Mouse (Mus musculus): ENCODE data around the gene Traf1.

Traf1 gene

DNA sequence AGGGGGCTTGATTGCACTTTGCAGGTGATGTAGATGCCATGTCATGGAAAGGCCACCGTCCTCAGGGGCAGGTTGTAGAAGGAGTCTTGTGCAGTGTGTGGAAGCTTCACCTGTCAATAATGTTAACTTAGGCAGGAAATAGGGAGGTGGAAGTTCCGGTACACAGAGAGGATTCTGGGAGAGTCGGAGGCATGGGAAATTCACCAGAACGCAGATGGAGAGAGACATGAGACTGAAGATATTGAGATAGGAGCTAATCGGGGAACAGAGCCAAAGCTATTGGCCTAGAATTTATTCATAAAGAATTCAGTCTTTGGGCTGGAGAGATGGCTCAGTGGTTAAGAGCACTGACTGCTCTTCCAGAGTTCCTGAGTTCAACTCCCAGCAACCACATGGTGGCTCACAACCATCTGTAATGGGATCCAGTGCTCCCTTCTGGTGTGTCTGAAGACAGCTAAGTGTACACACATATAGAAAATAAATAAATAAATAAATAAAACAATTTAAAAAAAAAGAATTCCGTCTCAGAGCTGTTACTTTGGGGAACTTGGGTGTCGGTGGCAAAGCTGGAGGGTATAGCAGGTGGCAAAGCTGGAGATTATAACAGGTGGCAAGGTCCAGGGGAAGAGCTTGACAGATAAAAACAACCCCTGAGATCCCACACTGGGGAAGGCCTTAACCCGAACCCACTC is 4.8 kb upstream of the Traf1 start:
- WGBS: 89% methylated on average over 8 of the region's 8 CpGs

DNA sequence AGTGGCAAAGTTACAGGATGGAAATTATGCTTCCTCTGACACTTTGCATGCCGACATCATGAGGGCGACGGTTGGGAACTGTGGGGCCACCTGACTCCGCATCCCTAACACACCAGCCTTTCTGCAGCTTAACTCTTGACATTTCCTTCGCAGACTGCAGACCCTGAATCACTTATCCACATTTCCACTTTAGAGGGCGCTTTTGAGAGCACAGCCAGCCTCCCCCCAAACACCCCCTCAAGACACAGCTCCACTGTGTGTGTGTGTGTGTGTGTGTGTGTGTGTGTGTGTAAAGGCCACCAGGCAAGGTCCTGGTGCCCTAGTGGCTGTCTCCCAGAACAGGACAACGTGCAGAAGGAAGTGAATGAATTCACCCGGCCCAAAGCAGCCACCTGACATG is 4.2 kb upstream of the Traf1 start:
- WGBS: 69% methylated on average over 8 of the region's 8 CpGs

DNA sequence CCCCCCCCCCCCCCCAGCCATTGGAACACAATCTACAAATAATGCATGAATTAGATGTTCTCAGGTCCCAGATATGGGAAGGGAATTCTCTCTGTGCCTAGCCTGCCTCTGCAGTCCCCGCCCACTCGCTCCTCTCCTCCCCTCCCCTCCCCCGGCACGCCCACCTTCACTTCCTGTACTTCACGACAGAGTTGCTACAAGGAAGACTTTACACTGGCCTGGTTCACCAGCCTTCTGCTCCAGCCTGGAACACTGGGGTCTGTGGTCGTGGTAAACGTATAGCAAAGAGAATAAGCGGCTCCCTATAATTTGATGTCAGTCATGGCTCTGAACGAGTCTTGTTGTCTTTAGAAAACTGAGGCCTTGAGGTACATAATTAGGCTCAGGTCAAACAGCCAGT is 3.7 kb upstream of the Traf1 start:
- 51% methylated on average over 9 of the region's 9 CpGs for WGBS

- 75% methylated on average over 9 of the region's 9 CpGs for WGBS
Observed at GRCm38 (mm10) chr2:34964651-34965050, 3.1 kb upstream of the Traf1 start.

GRCm38 (mm10) chr2:34964230-34964629 is 2.7 kb upstream of the Traf1 start:
- 97% methylated on average over 6 of the region's 6 CpGs for WGBS

- 80% methylated on average over 13 of the region's 13 CpGs for WGBS
Observed at GRCm38 (mm10) chr2:34963371-34963956, 1.9 kb upstream of the Traf1 start.

DNA sequence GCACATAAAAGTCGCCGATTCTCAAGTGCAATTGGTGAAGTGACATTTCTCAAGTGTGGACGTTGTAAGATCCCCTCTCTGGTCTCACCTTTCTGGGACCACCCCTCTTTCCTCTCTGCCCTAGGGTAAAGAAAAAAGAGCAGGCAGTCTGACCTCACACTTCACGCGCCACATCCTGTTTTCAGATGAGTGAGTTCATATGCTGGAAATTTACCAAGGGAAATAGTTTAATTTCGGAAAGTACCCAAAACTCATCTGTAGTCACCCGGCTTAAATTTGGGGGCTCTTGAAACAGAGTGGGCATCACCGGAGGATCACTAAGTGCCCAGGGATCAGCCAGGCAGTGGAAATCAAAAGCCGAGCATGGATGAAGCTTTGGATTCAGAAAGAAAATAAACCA is 1.3 kb upstream of the Traf1 start:
- 86% methylated on average over 9 of the region's 9 CpGs for WGBS

- WGBS: 89% methylated on average over 2 of the region's 2 CpGs
Observed at GRCm38 (mm10) chr2:34962211-34962610, 639 bp upstream of the Traf1 start.

DNA sequence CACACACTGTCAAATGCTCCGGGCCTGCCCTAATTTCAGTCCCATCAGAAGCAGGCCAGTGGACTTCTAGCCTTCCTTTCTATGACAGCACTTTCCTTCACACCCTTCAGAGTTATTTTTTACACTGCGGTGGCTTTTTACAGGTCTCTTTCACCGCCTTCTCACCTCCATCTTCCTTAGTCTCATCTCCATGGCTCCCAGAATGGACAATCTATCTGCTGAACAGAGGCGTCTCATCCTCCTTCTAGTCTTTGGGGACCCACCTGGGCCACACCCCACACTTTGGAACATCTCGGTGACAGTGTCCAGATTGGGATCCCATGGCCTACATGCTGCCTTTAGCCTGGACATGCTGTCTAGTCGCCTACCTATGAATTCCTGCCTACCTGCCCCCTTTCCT is 606 bp downstream of the Traf1 start:
- WGBS: 64% methylated on average over 6 of the region's 6 CpGs

- 75% methylated on average over 5 of the region's 5 CpGs for WGBS
Observed at GRCm38 (mm10) chr2:34960466-34960865, 1.1 kb downstream of the Traf1 start.

- 93% methylated on average over 7 of the region's 7 CpGs for WGBS
Observed at GRCm38 (mm10) chr2:34958582-34958981, 3.0 kb downstream of the Traf1 start.

DNA sequence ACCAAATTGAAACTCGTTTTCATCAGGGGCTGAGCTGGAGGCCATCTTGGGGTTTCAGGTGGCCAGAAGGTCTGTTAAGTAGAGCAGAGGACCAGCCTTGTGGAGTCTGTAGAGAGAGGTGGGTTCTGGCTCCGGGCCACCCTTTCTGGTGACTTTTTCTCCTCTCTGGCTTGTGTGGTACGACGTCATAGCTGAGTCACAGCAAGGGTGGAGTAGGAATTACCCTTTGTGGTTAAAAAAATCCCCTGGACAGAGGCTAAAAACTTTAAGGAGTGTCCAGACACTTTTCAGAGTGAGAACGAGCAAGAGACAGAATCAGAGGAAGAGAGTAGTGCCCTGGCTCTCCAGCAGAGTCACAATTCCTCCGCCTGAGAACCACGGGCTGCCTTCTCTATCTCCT is 3.5 kb downstream of the Traf1 start:
- WGBS: 79% methylated on average over 7 of the region's 7 CpGs

DNA sequence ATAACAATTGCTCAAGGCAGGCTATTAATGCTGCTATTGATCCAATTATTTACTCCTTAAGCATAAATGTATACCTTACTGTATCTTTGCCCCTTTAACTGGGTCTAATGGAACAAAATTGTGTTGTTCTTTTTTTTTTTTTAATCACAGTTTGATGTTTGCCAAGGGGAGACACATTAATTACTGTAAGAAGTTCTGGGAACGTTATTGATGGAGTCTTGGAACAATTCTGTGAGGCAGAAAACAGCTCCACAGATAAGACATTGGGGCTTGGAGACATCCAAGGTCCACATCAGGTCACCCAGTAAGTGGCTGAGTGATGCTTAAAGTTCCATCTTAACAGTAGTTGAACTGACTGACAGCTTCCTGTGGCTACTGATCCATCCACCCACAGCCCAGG is 4.2 kb downstream of the Traf1 start:
- WGBS: 77% methylated on average over 1 of the region's 1 CpGs

DNA sequence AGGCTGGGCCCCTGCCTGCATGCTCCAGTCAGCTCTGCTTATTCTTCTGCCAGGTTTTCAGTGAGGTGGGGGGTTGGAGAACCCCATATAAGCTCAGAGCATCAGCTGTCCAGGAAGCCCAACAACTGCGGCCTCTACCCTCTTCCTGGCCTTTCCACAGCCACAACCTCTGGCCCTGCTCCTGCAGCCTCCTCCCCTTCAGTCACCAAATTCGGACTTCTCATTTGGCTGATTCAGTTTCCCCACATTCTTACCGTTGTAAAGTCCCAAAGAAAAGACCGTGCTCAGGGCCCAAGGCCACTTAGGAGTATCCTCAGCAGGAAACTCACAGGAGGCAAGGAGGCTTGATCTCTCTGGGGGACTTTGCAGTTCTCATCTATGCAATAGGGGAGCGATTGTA is 4.6 kb downstream of the Traf1 start:
- 80% methylated on average over 5 of the region's 5 CpGs for WGBS

GRCm38 (mm10) chr2:34953547-34954116 is 7.9 kb downstream of the Traf1 start:
- 63% methylated on average over 2 of the region's 2 CpGs for WGBS

GRCm38 (mm10) chr2:34953018-34953417 is 8.6 kb downstream of the Traf1 start:
- WGBS: 66% methylated on average over 4 of the region's 4 CpGs

- WGBS: 57% methylated on average over 2 of the region's 2 CpGs
Observed at GRCm38 (mm10) chr2:34948622-34949021, 12.9 kb downstream of the Traf1 start.

GRCm38 (mm10) chr2:34946046-34946445 is 15.5 kb downstream of the Traf1 start:
- WGBS: 62% methylated on average over 4 of the region's 4 CpGs

GRCm38 (mm10) chr2:34945580-34945979 is 16.0 kb downstream of the Traf1 start:
- 84% methylated on average over 4 of the region's 4 CpGs for WGBS

GRCm38 (mm10) chr2:34944761-34945160 is 16.8 kb downstream of the Traf1 start:
- 44% methylated on average over 8 of the region's 8 CpGs for WGBS

DNA sequence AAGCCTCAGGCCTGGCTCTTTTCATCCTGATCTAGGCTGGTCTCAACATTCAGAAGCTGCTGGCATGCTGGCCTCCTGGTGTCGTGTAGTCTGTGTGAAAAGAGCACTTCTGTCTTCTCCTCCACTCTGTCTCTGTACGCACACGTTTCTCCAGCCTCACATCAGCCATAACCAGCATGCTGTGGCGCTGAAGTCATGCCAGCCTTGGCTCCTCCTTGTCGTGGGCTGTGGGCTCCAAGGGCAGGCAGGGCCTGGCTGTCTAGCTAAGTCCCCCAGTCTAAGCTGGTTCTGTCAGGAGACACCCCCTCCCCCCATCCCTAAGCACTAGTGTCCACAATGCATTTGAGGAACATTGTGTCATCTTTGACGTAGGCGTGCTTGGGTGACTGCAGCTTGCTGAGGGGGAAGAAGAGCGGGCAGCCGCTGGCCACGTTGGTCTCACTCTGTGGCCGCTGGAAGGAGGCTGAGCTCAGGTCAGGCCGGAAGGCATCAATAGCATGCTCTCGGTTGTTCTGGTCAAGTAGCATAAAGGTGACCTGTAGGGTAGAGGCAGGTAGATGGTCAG is 17.9 kb downstream of the Traf1 start:
- WGBS: 80% methylated on average over 13 of the region's 13 CpGs

GRCm38 (mm10) chr2:34941061-34941675 is 20.4 kb downstream of the Traf1 start:
- WGBS: 76% methylated on average over 11 of the region's 11 CpGs

DNA sequence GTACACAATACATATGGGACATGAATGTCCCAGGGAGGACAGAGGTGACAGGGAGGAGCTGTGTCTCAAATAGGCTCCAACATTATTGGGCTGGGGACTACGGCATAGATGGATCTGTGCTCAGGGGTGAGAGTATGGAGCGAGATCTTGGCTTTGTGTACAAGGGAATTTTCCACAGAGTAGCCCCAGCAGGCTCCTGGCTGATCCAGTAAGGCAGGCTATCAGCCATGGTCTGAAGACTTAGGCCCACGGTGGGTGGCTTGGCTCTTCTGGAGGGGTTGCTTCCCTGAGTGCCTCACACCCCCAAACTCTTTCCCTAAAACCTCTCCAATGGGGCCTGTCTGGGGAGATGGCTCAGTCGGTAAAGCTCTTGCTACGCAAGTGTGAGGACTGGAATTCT is 21.3 kb downstream of the Traf1 start:
- WGBS: 79% methylated on average over 5 of the region's 5 CpGs

All from cerebral cortex, adult 2 months (tissue).